Mouse (Mus musculus) CH12.LX (cell line): ENCODE results near the gene Rest. TPM values are rescaled to one million over a fixed set of nuclear protein-coding genes. Genes with fewer than 3 reads are reported as not detected.

Source experiments
- DNase-seq: peaks from one replicate; pipeline ENCODE4 v3.0.0-alpha.2; 2013; ENCODE audit errors: extremely low read depth
- H3K27ac ChIP-seq: 2 replicates; pipeline ENCODE4 v1.5.1; 2012; ENCODE audit warnings: low read depth, mild to moderate bottlenecking, control low read depth, moderate library complexity; ENCODE audit not compliant: insufficient read depth
- H3K27me3 ChIP-seq: replicated peaks from 2 replicates; pipeline ENCODE3; 2012; ENCODE audit warnings: inconsistent platforms
- H3K36me3 ChIP-seq, 2 experiments: replicated peaks in 1 of 2; 2 replicates each; pipeline versions ENCODE3 to v1.6.1; 2012; ENCODE audit warnings: inconsistent platforms in 1 of 2, low read length in 1 of 2, mild to moderate bottlenecking in 1 of 2, mixed read lengths in 1 of 2, moderate library complexity in 1 of 2; ENCODE audit not compliant: control insufficient read depth in 1 of 2, insufficient read depth in 1 of 2
- H3K4me1 ChIP-seq, 2 experiments: 2 replicates each; pipeline ENCODE4 v1.6.1; 2012; ENCODE audit warnings: inconsistent platforms in 1 of 2, moderate library complexity in 1 of 2; ENCODE audit not compliant: insufficient read depth in 2 of 2, control insufficient read depth in 1 of 2
- H3K4me2 ChIP-seq: 2 replicates; pipeline ENCODE4 v1.6.1; 2012; ENCODE audit warnings: low read depth, mild to moderate bottlenecking, control low read depth; ENCODE audit not compliant: poor library complexity, insufficient read depth, severe bottlenecking
- H3K4me3 ChIP-seq, 3 experiments: fragments of 150-350 bp in 1 of 3; sonication (generic) in 1 of 3; replicated peaks in 1 of 3; 2 replicates each; pipeline versions ENCODE3 to v1.5.1; 2011 to 2012; ENCODE audit warnings: low read depth in 2 of 3, low read length in 2 of 3, mild to moderate bottlenecking in 2 of 3, moderate library complexity in 2 of 3, control low read depth in 1 of 3, improper control_type of control experiment in 1 of 3, inconsistent platforms in 1 of 3, mixed read lengths in 1 of 3; ENCODE audit not compliant: poor library complexity in 1 of 3
- H3K79me2 ChIP-seq: replicated peaks from 2 replicates; pipeline ENCODE4 v1.6.1; 2012; ENCODE audit warnings: mild to moderate bottlenecking, moderate library complexity; ENCODE audit not compliant: control insufficient read depth, poor library complexity, insufficient read depth, severe bottlenecking; ENCODE audit errors: extremely low read depth
- H3K9ac ChIP-seq: 2 replicates; pipeline ENCODE4 v1.6.1; 2012; ENCODE audit warnings: low read depth, mild to moderate bottlenecking, control low read depth, moderate library complexity; ENCODE audit not compliant: insufficient read depth
- H3K9me3 ChIP-seq: replicated peaks from 2 replicates; pipeline ENCODE3; 2012; ENCODE audit warnings: low read length, inconsistent platforms, mixed read lengths
- BHLHE40 ChIP-seq: IDR thresholded peaks from 2 replicates; pipeline ENCODE4 v1.6.1; 2011; ENCODE audit warnings: mild to moderate bottlenecking, low read depth, low read length, improper control_type of control experiment
- CHD1 ChIP-seq: IDR thresholded peaks from 2 replicates; pipeline ENCODE4 v1.6.1; 2012; ENCODE audit warnings: low read depth, low read length, improper control_type of control experiment, inconsistent platforms
- CTCF ChIP-seq, 2 experiments: IDR thresholded peaks in 1 of 2; conservative IDR thresholded peaks in 1 of 2; 2 replicates each; pipeline ENCODE4 v1.5.1; 2011 to 2012; ENCODE audit warnings: low read depth in 2 of 2, low read length in 2 of 2, improper control_type of control experiment in 1 of 2, inconsistent platforms in 1 of 2, mild to moderate bottlenecking in 1 of 2, moderate library complexity in 1 of 2
- E2F4 ChIP-seq: IDR thresholded peaks from 2 replicates; pipeline ENCODE4 v1.6.1; 2011; ENCODE audit warnings: low read depth, low read length, improper control_type of control experiment; ENCODE audit not compliant: insufficient replicate concordance
- EP300 ChIP-seq: IDR thresholded peaks from 2 replicates; pipeline ENCODE4 v1.6.1; 2011; ENCODE audit warnings: low read length, improper control_type of control experiment
- ETS1 ChIP-seq: conservative IDR thresholded peaks from 2 replicates; pipeline ENCODE4 v1.6.1; 2012; ENCODE audit warnings: low read depth, mild to moderate bottlenecking, inconsistent platforms, low read length, improper control_type of control experiment, moderate library complexity
- HCFC1 ChIP-seq: IDR thresholded peaks from 2 replicates; pipeline ENCODE4 v1.6.1; 2012; ENCODE audit warnings: low read depth, mild to moderate bottlenecking, inconsistent platforms, low read length, improper control_type of control experiment
- IRF4 ChIP-seq: IDR thresholded peaks from 2 replicates; pipeline ENCODE4 v1.6.1; 2014; ENCODE audit warnings: low read depth, mild to moderate bottlenecking, inconsistent platforms, low read length, improper control_type of control experiment
- JUN ChIP-seq: IDR thresholded peaks from 2 replicates; pipeline ENCODE4 v1.6.1; 2011; ENCODE audit warnings: low read depth, mild to moderate bottlenecking, low read length, improper control_type of control experiment, moderate library complexity; ENCODE audit not compliant: insufficient read depth
- JUND ChIP-seq: conservative IDR thresholded peaks from 2 replicates; pipeline ENCODE4 v1.6.1; 2011; ENCODE audit warnings: low read depth, low read length, improper control_type of control experiment
- KAT2A ChIP-seq: IDR thresholded peaks from 2 replicates; pipeline ENCODE4 v1.6.1; 2012; ENCODE audit warnings: low read length, improper control_type of control experiment, inconsistent platforms; ENCODE audit not compliant: insufficient replicate concordance
- MAFK ChIP-seq: IDR thresholded peaks from 2 replicates; pipeline ENCODE4 v1.6.1; 2011; ENCODE audit warnings: low read length, improper control_type of control experiment; ENCODE audit not compliant: insufficient replicate concordance
- MAX ChIP-seq: IDR thresholded peaks from 2 replicates; pipeline ENCODE4 v1.6.1; 2011; ENCODE audit warnings: low read length, improper control_type of control experiment
- MEF2A ChIP-seq: IDR thresholded peaks from 2 replicates; pipeline ENCODE4 v1.6.1; 2014; ENCODE audit warnings: low read depth, mild to moderate bottlenecking, inconsistent platforms, low read length, improper control_type of control experiment, borderline replicate concordance
- MXI1 ChIP-seq: IDR thresholded peaks from 2 replicates; pipeline ENCODE4 v1.6.1; 2011; ENCODE audit warnings: mild to moderate bottlenecking, low read depth, low read length, improper control_type of control experiment
- PAX5 ChIP-seq: IDR thresholded peaks from 2 replicates; pipeline ENCODE4 v1.6.1; 2012; ENCODE audit warnings: low read length, inconsistent platforms, mixed read lengths
- POLR2AphosphoS2 ChIP-seq: IDR thresholded peaks from 2 replicates; pipeline ENCODE4 v1.6.1; 2011; ENCODE audit warnings: low read depth, low read length, improper control_type of control experiment
- RCOR1 ChIP-seq: conservative IDR thresholded peaks from 2 replicates; pipeline ENCODE4 v1.6.1; 2012; ENCODE audit warnings: low read depth, mild to moderate bottlenecking, inconsistent platforms, low read length, improper control_type of control experiment
- SMC3 ChIP-seq: IDR thresholded peaks from 2 replicates; pipeline ENCODE4 v1.6.1; 2011; ENCODE audit warnings: low read depth, low read length, improper control_type of control experiment
- TCF12 ChIP-seq: IDR thresholded peaks from 2 replicates; pipeline ENCODE4 v1.6.1; 2014; ENCODE audit warnings: low read depth, mild to moderate bottlenecking, inconsistent platforms, low read length, improper control_type of control experiment
- UBTF ChIP-seq: IDR thresholded peaks from 2 replicates; pipeline ENCODE4 v1.6.1; 2012; ENCODE audit warnings: low read depth, mild to moderate bottlenecking, inconsistent platforms, low read length, improper control_type of control experiment, moderate library complexity
- USF1 ChIP-seq: IDR thresholded peaks from 2 replicates; pipeline ENCODE4 v1.6.1; 2014; ENCODE audit warnings: low read depth, mild to moderate bottlenecking, inconsistent platforms, low read length, improper control_type of control experiment
- USF2 ChIP-seq: conservative IDR thresholded peaks from 2 replicates; pipeline ENCODE4 v1.6.1; 2011; ENCODE audit warnings: low read depth, low read length, improper control_type of control experiment
- ZC3H11A ChIP-seq: IDR thresholded peaks from 2 replicates; pipeline ENCODE4 v1.6.1; 2012; ENCODE audit warnings: low read depth, mild to moderate bottlenecking, inconsistent platforms, low read length, improper control_type of control experiment
- ZMIZ1 ChIP-seq: IDR thresholded peaks from 2 replicates; pipeline ENCODE4 v1.6.1; 2012; ENCODE audit warnings: low read depth, mild to moderate bottlenecking, inconsistent platforms, low read length, improper control_type of control experiment
- ZNF384 ChIP-seq: IDR thresholded peaks from 2 replicates; pipeline ENCODE4 v1.6.1; 2012; ENCODE audit warnings: low read depth, low read length, improper control_type of control experiment, inconsistent platforms
- dilution Hi-C: fragments of 300-500 bp; cut with MboI; formaldehyde crosslinking; loops from 2 replicates; pipeline ENCODE4 v1.14.3; 2020; ENCODE audit warnings: low sequenced_read_pairs; ENCODE audit not compliant: extremely low pct_unique_long_range_greater_than_20kb, extremely low pct_ligation_motif_present
- in situ Hi-C: fragments of 300-500 bp; cut with MboI; formaldehyde crosslinking; loops from 3 replicates; pipeline ENCODE4 v1.14.3; 2019; ENCODE audit warnings: low sequenced_read_pairs, low pct_ligation_motif_present, low pct_unique_long_range_greater_than_20kb, mixed read lengths
- polyA plus RNA-seq: library from polyadenylated mRNA; unstranded; fragments of >175 nt; gene quantifications from 2 replicates; pipeline ENCODE4 v1.2.1, GENCODE M21; 2012; ENCODE audit warnings: low read depth; ENCODE audit not compliant: insufficient read length
- total RNA-seq, 2 experiments: library from RNA; depleted of rRNA; stranded (reverse); fragments of 300-350 nt in 1 of 2; fragments of >200 nt in 1 of 2; gene quantifications; 2 replicates each; pipeline ENCODE4 v1.2.3; 2012 to 2014

Gene Rest
- total and polyA plus RNA-seq, 3 experiments = 7.8 to 16.8 (median 15.9) TPM

DNA sequence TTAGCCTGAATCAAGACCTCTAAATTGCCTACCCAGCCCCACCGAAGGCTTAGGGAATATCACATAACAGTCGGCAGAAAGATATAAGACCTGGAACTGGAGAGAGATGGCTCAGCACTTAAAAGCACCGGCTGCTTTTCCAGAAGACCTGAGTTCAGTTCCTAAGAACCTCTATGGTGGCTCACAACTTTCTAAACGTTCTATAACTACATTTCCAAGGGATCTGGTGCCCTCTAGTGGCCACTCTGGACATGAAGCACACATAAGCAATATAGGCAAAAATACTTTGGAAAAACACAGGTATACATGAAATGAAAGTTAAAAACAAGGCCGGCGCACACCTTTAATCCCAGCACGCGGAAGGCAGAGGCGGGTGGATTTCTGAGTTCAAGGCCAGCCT, 48.1 kb upstream of the Rest start (continued):
- TF ChIP-seq USF1 (no peak), POLR2AphosphoS2 (no peak), MEF2A (no peak), CHD1 (no peak), UBTF (no peak), MAX (0 out of 2 replicates have a peak, but pooled peaks have one; percentile 18), ZC3H11A (peak; percentile 52), EP300 (no peak), KAT2A (no peak), SMC3 (peak; percentile 89), USF2 (no peak), RCOR1 (no peak), JUN (no peak), ZNF384 (no peak), ZMIZ1 (no peak), JUND (no peak)

DNA sequence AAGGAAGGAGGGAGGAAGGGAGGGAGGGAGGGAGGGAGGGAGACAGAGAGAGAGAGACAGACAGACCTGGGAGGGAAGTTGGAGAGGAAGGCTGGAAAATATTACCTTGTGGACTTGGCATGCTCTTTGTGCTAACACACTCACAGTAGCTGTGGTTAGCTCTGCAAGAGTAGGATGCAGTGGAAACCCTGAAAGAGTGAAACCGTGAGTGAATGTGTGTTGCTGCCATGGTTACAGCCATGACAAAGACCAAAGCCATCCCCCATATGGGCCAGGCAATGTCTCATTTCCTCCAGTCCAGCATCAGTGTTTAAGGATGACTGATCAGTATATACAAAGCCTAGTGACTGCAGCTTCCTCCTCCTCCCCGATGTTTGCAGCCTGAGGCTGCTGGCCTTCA, 47.6 kb upstream of the Rest start:
- H3K79me2 ChIP-seq = no peaks in the 10 kb centered on the region
- 0 out of 2 replicates have a peak, but pooled peaks have one; percentile 13 for TF ChIP-seq JUN
- peak; percentile 41 for TF ChIP-seq TCF12
- TF ChIP-seq CTCF (conservative IDR thresholded peaks at IDR 0.05 in 1 of 2, IDR thresholded peaks at IDR 0.05 in 1 of 2; ENCODE audit: low read depth in 2 of 2, low read length in 2 of 2) = no peak
- TF ChIP-seq IRF4 = 0 out of 2 replicates have a peak, but pooled peaks have one; percentile 47
- peak; percentile 70 for TF ChIP-seq ETS1
- TF ChIP-seq PAX5 = no peak
- no peak for TF ChIP-seq HCFC1
- peak; percentile 77; the same call in 1 of the 2 replicates for TF ChIP-seq EP300
- TF ChIP-seq BHLHE40 = peak; percentile 18; the same call in 1 of the 2 replicates
- TF ChIP-seq MEF2A = peak; percentile 17; the same call in 1 of the 2 replicates
- no peak for TF ChIP-seq E2F4
- no peak for TF ChIP-seq MAFK
- TF ChIP-seq MXI1 = 0 out of 2 replicates have a peak, but pooled peaks have one; percentile 54
- H3K4me3 ChIP-seq = no peak overlapping the region
- no peaks in the 10 kb centered on the region for H3K36me3 ChIP-seq
- in situ Hi-C loops = no loop called here
- no peaks in the 10 kb centered on the region for H3K27me3 ChIP-seq
- dilution Hi-C loops = no loop called here
- DNase-seq = peak; percentile 84
- peak overlapping the region; percentile 69 for H3K4me2 ChIP-seq
- no peak overlapping the region for H3K27ac ChIP-seq
- peak overlapping the region; percentile 53; the same call in 1 of the 2 replicates for H3K9ac ChIP-seq
- H3K4me1 ChIP-seq = peaks cover 4 to 5% of the 10 kb centered on the region in 2 experiments; a peak in 3 of 4 replicates
- peaks cover 8% of the 10 kb centered on the region for H3K9me3 ChIP-seq
